13 mouse cellular contexts compared by ENCODE assay signal in genomic region chr4:46061259-46061962, GRCm38 (mm10). TPM values are rescaled to one million over a fixed set of nuclear protein-coding genes. Genes with fewer than 3 reads are reported as not detected.
A peak's percentile ranks its signal among the peaks of the same experiment; 100 is the strongest.
DNase-seq lines count a peak whose midpoint lies in the region; ATAC-seq and TF ChIP-seq lines count a peak whose summit lies in the region.
"Had no signal": no experiment of that assay in that cellular context is flagged by ENCODE, and none has a peak within 500 bp of the region (broad histone marks: within the 10 kb centered on the region; RNA-seq: fewer than 3 reads in every experiment).

No protein-coding gene starts in this region.

- peaks cover 7% of the 10 kb centered on the region for H3K9me3 ChIP-seq in kidney, embryonic 16.5 days (ENCODE audit: low read length)
- H3K9me3 ChIP-seq: forebrain, embryonic 15.5 days; heart, embryonic 15.5 days had no signal

- H3K9ac ChIP-seq in kidney, embryonic 16.5 days (replicated peaks; ENCODE audit: low read length) = no peak overlapping the region
- H3K9ac ChIP-seq: forebrain, embryonic 15.5 days; heart, embryonic 15.5 days had no signal

- H3K4me3 ChIP-seq in cerebellum, adult 2 months (replicated peaks; ENCODE audit: insufficient read depth, low read depth, low read length) = no peak overlapping the region
- H3K4me3 ChIP-seq in kidney, embryonic 16.5 days (ENCODE audit: low read length) = no peak overlapping the region
- H3K4me3 ChIP-seq: embryonic facial prominence, embryonic 10.5 days; forebrain, embryonic 15.5 days; heart, embryonic 15.5 days had no signal

- H3K4me1 ChIP-seq in cerebellum, adult 2 months (ENCODE audit: control insufficient read depth, insufficient read depth, low read length) = peaks cover 66% of the 10 kb centered on the region
- H3K4me1 ChIP-seq in kidney, embryonic 16.5 days (ENCODE audit: insufficient read depth, low read length) = peaks cover 20% of the 10 kb centered on the region
- H3K4me1 ChIP-seq: forebrain, embryonic 15.5 days had no signal

- H3K27me3 ChIP-seq in cerebellum, adult 2 months (ENCODE audit: control insufficient read depth, insufficient read depth, low read length) = no peaks in the 10 kb centered on the region
- H3K27me3 ChIP-seq in kidney, embryonic 16.5 days (ENCODE audit: insufficient read depth, low read length) = no peaks in the 10 kb centered on the region
- H3K27me3 ChIP-seq: forebrain, embryonic 15.5 days; heart, embryonic 15.5 days had no signal

- no peak for TF ChIP-seq POLR2A in cerebellum, adult 2 months (IDR thresholded peaks at IDR 0.05; ENCODE audit: borderline replicate concordance, insufficient read depth, low read length)

- peak; percentile 60 to 75 for DNase-seq in cerebellum, adult 2 months
- DNase-seq in cerebellum, postnatal 4 days (ENCODE audit: low spot score in 2 of 2) = no peak
- DNase-seq in layer of hippocampus, postnatal 36 days = peak; percentile 81 to 82
- DNase-seq in right cerebral cortex, postnatal 10 days (ENCODE audit: low spot score in 2 of 2) = peak; percentile 78 to 88
- no peak for DNase-seq in embryo, embryonic 10 days (ENCODE audit: low spot score)
- DNase-seq: adrenal gland, postnatal 25 days had no signal

- no peak overlapping the region for H3K4me2 ChIP-seq in kidney, embryonic 16.5 days (replicated peaks; ENCODE audit: low read depth, low read length)
- H3K4me2 ChIP-seq: forebrain, embryonic 15.5 days; heart, embryonic 15.5 days; liver, embryonic 11.5 days had no signal

- no peaks in the 10 kb centered on the region for H3K36me3 ChIP-seq in kidney, embryonic 16.5 days (ENCODE audit: insufficient read depth, low read length)
- H3K36me3 ChIP-seq: embryonic facial prominence, embryonic 10.5 days; forebrain, embryonic 15.5 days had no signal

- peak overlapping the region; percentile 72 for H3K27ac ChIP-seq in cerebellum, adult 2 months (ENCODE audit: insufficient read depth, low read length)
- no peak overlapping the region for H3K27ac ChIP-seq in kidney, embryonic 16.5 days (ENCODE audit: low read length)
- H3K27ac ChIP-seq: embryonic facial prominence, embryonic 10.5 days; forebrain, embryonic 15.5 days; heart, embryonic 15.5 days had no signal

- WGBS in cerebellum, adult 2 months = 19% methylated on average over 12 of the region's 12 CpGs
- 79% methylated on average over 12 of the region's 12 CpGs for WGBS in kidney, embryonic 16.5 days

- ATAC-seq in frontal cortex, adult (ENCODE audit: low TSS enrichment) = peak; percentile 71
- no peak for ATAC-seq in erythroid progenitor cell, adult 5-6 weeks (replicated peaks; ENCODE audit: low FRiP score, poor library complexity, severe bottlenecking)
- no peak for ATAC-seq in kidney, embryonic 16.5 days (ENCODE audit: low FRiP score, low TSS enrichment)
- ATAC-seq: forebrain, embryonic 15.5 days had no signal

- TF ChIP-seq CTCF in cerebellum, adult 2 months (IDR thresholded peaks at IDR 0.05; ENCODE audit: borderline replicate concordance, insufficient read depth, low read depth, low read length) = no peak

RNA-seq across cellular contexts. Expression of gene Tmod1, which starts 22.7 kb away (rescaled TPM):
- 55.4 and 55.7 TPM in 2 replicates for polyA plus RNA-seq in cerebellum, adult 2 months (2012; rRNA removed)
- total RNA-seq in layer of hippocampus, postnatal 36 days (2021) = 10 to 100 TPM; 20.4 to 21.4 TPM
- total RNA-seq in erythroid progenitor cell, adult 5-6 weeks (2015; ENCODE audit: low replicate concordance) = 258 and 260 TPM in 2 replicates
- 189 and 234 TPM in 2 replicates for total RNA-seq in erythroid progenitor cell, adult 5-6 weeks (2017; ENCODE audit: low replicate concordance)
- 6.3 and 7.6 TPM in 2 replicates for polyA plus RNA-seq in kidney, embryonic 16.5 days (2015; fragmentation: Nextera tagmentation; extraction: Ambion mirVana)

Comparison
In these comparisons a context has a peak if more than half of its experiments do, and no peak if none do; other contexts are left out.
1. DNase-seq: peak in cerebellum, adult 2 months (2 of 2), layer of hippocampus, postnatal 36 days (2 of 2) and right cerebral cortex, postnatal 10 days (2 of 2); none in cerebellum, postnatal 4 days (0 of 2) and embryo, embryonic 10 days (single experiment).
2. RNA of gene Tmod1, which starts 22.7 kb away (total RNA-seq): 189 to 260 TPM in erythroid progenitor cell, adult 5-6 weeks; 20.4 to 21.4 TPM in layer of hippocampus, postnatal 36 days; every median in the first group is over 4 times any median in the second.